Mouse (Mus musculus) heart, embryonic 14.5 days (tissue): ENCODE data around the gene Fam49a. TPM values are rescaled to one million over a fixed set of nuclear protein-coding genes. Genes with fewer than 3 reads are reported as not detected.
"Not testable (repeated sequence)": the region's sequence is repeated elsewhere in the genome, so short reads cannot be mapped to it uniquely, and the experiment has no call there.

Experiments used
- ATAC-seq: fragments of 200-750 bp; cut with Nextera tagmentation; 2 replicates; pipeline ENCODE4 v1.8.0; 2017; ENCODE audit warnings: low read depth, moderate TSS enrichment; ENCODE audit not compliant: insufficient number of reproducible peaks, insufficient read depth, low FRiP score
- H3K27ac ChIP-seq, 2 experiments: fragments of 200-500 bp in 1 of 2; fragments of 300-500 bp in 1 of 2; sonication (generic) in 1 of 2; replicated peaks in 1 of 2; 2 replicates each; pipeline ENCODE4 v1.5.1; 2012 to 2014; ENCODE audit warnings: low read depth in 2 of 2, low read length in 2 of 2, control low read depth in 1 of 2, mild to moderate bottlenecking in 1 of 2, mixed read lengths in 1 of 2; ENCODE audit not compliant: control insufficient read depth in 1 of 2, insufficient read depth in 1 of 2
- H3K27me3 ChIP-seq: fragments of 300-500 bp; sonication (generic); 2 replicates; pipeline ENCODE4 v1.6.1; 2014; ENCODE audit warnings: mild to moderate bottlenecking, low read length, control low read depth; ENCODE audit not compliant: control insufficient read depth, insufficient read depth
- H3K36me3 ChIP-seq: fragments of 300-500 bp; sonication (generic); 2 replicates; pipeline ENCODE4 v1.6.1; 2014; ENCODE audit warnings: mild to moderate bottlenecking, control low read depth, low read length, mixed read lengths; ENCODE audit not compliant: control insufficient read depth, insufficient read depth
- H3K4me1 ChIP-seq, 2 experiments: fragments of 200-500 bp in 1 of 2; fragments of 300-500 bp in 1 of 2; sonication (generic) in 1 of 2; 2 replicates each; pipeline ENCODE4 v1.6.1; 2012 to 2014; ENCODE audit warnings: low read length in 2 of 2, control low read depth in 1 of 2, mixed read lengths in 1 of 2; ENCODE audit not compliant: control insufficient read depth in 2 of 2, insufficient read depth in 2 of 2
- H3K4me2 ChIP-seq: fragments of 300-500 bp; sonication (generic); 2 replicates; pipeline ENCODE4 v1.6.1; 2014; ENCODE audit warnings: mild to moderate bottlenecking, low read length
- H3K4me3 ChIP-seq, 2 experiments: fragments of 200-500 bp in 1 of 2; fragments of 300-500 bp in 1 of 2; sonication (generic) in 1 of 2; 2 replicates each; pipeline ENCODE4 v1.5.1; 2012 to 2014; ENCODE audit warnings: low read length in 2 of 2, mild to moderate bottlenecking in 2 of 2, control low read depth in 1 of 2, low read depth in 1 of 2, moderate library complexity in 1 of 2; ENCODE audit not compliant: control insufficient read depth in 1 of 2, insufficient read depth in 1 of 2
- H3K9ac ChIP-seq: fragments of 300-500 bp; sonication (generic); 2 replicates; pipeline ENCODE4 v1.6.1; 2014; ENCODE audit warnings: mild to moderate bottlenecking, low read length
- H3K9me3 ChIP-seq: fragments of 300-500 bp; sonication (generic); 2 replicates; pipeline ENCODE4 v1.6.1; 2016; ENCODE audit warnings: low read length, control low read depth; ENCODE audit not compliant: control insufficient read depth
- WGBS: fragments of 180-500 bp; shearing (Covaris S2); extraction: QIAGEN DNeasy Blood & Tissue Kit; methylation state at CpG from one replicate; pipeline ENCODE4 v1.1.7; 2014; 5-methylcytosine and 5-hydroxymethylcytosine counted together
- polyA plus RNA-seq: library from polyadenylated mRNA; unstranded; fragments of >200 nt; fragmentation: Nextera tagmentation; extraction: Ambion mirVana; gene quantifications from 2 replicates; pipeline ENCODE4 v1.2.1, GENCODE M21; 2014

Gene Fam49a
- polyA plus RNA-seq, 1 experiment from 2014 or later = 40.5 TPM

DNA sequence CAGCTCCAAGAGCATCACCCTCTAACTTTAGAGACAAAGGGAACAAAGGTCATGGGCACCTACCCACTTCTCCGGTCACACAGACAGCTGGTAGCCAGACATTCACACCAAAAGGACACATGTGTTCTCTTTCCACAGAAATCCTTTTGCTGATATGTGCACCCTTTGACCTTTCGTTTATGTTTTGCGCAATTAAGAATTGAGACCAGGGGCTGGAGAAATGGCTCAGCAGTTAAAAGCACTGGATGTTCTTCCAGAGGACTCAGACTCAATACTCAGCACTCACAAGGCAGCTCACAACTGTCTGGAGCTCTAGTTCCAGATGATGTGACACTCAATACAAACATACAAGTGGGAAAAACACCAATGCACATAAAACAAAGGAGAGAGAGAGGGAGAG, 34.3 kb upstream of the Fam49a start:
- no peaks in the 10 kb centered on the region for H3K9me3 ChIP-seq
- no peaks in the 10 kb centered on the region for H3K36me3 ChIP-seq
- no peaks in the 10 kb centered on the region for H3K4me1 ChIP-seq
- H3K27ac ChIP-seq = no peak overlapping the region
- no peak for ATAC-seq
- H3K27me3 ChIP-seq = no peaks in the 10 kb centered on the region
- WGBS = 89% methylated on average over 3 of the region's 3 CpGs
- H3K4me2 ChIP-seq = no peak overlapping the region
- H3K9ac ChIP-seq = no peak overlapping the region
- no peak overlapping the region for H3K4me3 ChIP-seq

DNA sequence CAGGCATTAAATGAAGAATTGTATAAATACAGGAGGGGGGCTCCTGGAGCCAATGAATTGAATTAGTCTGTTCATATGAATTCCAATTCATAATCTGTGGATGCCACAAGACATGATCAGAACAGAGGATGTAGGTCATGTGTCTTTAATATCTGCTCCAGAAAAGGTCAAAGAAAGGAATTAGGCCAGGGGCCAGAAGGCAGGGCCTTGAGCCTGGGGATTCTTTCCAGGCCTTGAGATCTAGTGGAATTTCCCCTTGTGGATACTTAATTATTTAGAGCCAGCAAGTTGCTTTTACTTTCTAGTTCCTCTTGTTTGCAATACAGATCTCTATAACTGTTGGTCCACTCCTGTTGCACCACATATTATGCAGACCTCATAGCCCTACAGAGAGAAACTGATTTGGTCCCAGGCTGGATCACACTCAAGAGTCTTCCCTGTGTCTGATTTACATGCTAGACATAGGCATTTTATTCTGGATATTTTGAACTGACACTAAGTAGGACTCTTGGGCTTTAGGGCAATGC, 31.8 kb upstream of the Fam49a start:
- no peak overlapping the region for H3K9ac ChIP-seq
- H3K4me2 ChIP-seq = no peak overlapping the region
- no peak overlapping the region for H3K27ac ChIP-seq
- H3K27me3 ChIP-seq = no peaks in the 10 kb centered on the region
- H3K4me1 ChIP-seq = no peaks in the 10 kb centered on the region
- no peak for ATAC-seq
- H3K9me3 ChIP-seq = no peaks in the 10 kb centered on the region
- no peaks in the 10 kb centered on the region for H3K36me3 ChIP-seq
- no peak overlapping the region for H3K4me3 ChIP-seq

DNA sequence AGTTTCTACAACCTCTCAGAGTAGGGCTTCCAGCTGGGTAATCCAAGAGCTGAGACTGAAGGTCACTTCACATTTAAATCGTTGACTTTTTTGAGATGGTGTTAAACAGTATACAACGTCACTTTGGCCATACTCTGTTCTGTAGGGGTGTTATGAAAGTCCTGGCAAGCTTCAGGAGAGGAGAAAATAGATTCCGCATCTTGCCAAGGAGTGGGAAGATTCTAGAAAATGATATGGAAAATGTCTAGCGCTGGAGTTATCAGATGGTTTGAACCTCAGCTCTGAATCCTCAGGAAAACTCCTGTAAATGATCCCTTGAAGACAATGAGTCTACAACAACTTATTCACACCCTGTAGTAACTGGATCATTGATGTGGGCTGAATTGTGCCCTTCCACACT, 29.8 kb upstream of the Fam49a start:
- Histone ChIP-seq H3K9me3 (no peaks in the 10 kb centered on the region), H3K4me1 (no peaks in the 10 kb centered on the region), H3K36me3 (no peaks in the 10 kb centered on the region), H3K9ac (no peak overlapping the region), H3K27me3 (no peaks in the 10 kb centered on the region), H3K27ac (no peak overlapping the region), H3K4me3 (no peak overlapping the region), H3K4me2 (no peak overlapping the region)
- WGBS = 79% methylated on average over 4 of the region's 4 CpGs
- ATAC-seq = no peak

DNA sequence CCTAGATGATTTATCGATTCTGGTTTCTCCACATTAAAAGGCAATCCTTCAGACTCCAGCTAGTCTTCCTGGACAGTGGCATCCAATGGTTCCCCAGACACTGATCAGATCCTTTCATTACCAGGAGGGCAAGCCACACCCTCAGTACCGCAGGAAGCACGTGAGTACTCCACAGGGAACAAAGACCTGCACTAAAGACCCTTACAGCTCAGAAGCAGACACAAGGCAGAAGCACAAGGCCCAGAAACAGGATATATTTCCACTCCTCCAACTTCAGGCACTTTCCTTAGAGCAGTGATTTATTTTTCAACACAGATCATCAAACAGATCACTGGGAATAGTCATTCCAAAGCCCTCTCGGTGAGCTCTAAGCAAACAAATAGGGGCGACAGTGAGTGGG, 25.0 kb upstream of the Fam49a start:
- Histone ChIP-seq H3K4me1 (no peaks in the 10 kb centered on the region), H3K4me3 (no peak overlapping the region), H3K9ac (no peak overlapping the region), H3K36me3 (no peaks in the 10 kb centered on the region), H3K4me2 (no peak overlapping the region), H3K27me3 (no peaks in the 10 kb centered on the region), H3K9me3 (no peaks in the 10 kb centered on the region), H3K27ac (no peak overlapping the region)
- ATAC-seq = no peak
- 55% methylated on average over 5 of the region's 5 CpGs for WGBS

DNA sequence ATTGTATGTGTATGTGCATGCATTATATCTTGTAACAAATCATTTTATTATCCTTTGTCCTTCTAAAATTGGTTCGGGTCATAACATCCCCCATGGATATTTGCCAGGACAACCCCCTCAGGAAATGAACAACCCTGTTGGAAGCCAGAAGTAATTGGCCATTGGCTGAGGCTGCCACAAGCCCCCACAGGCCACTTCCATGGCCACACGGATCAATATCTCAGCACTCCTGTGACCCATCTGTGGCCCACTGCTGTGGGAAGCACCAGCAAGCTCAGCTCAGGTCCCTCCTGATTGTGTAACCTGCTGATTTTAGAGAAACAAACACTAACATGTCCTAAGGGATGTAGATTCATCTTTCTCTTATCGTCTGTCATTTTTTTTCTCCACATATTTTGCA, 22.4 kb upstream of the Fam49a start:
- 59% methylated on average over 3 of the region's 3 CpGs for WGBS
- no peaks in the 10 kb centered on the region for H3K36me3 ChIP-seq

DNA sequence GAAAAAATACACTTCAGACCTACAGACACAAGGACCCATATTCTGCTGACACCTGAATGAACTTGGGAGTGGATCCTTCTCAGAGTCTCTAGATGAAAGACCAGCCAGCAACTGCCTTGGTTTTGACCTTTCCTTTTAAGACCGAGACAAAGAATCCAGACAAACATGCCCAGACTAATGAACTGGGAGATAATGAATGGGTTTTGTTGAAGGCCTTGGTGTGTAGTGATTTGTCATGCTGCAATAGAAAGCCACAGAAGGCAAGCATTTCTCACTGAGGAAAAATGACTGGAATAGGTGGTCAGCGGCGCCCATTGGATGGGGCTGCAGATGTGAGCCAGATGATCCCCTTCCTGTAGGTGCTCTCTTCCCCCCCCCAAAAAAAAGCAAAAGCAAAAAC, 18.8 kb upstream of the Fam49a start:
- Histone ChIP-seq H3K4me1 (no peaks in the 10 kb centered on the region), H3K4me3 (no peak overlapping the region), H3K36me3 (no peaks in the 10 kb centered on the region), H3K4me2 (no peak overlapping the region), H3K9me3 (no peaks in the 10 kb centered on the region), H3K9ac (no peak overlapping the region), H3K27ac (no peak overlapping the region), H3K27me3 (no peaks in the 10 kb centered on the region)
- 82% methylated on average over 3 of the region's 3 CpGs for whole genome bisulfite sequencing
- no peak for ATAC-seq

More for the DNA sequence above, 22.4 kb upstream of the Fam49a start:
- Histone ChIP-seq H3K4me3 (no peak overlapping the region), H3K27me3 (no peaks in the 10 kb centered on the region), H3K4me1 (no peaks in the 10 kb centered on the region), H3K27ac (no peak overlapping the region), H3K4me2 (no peak overlapping the region), H3K9ac (no peak overlapping the region), H3K9me3 (no peaks in the 10 kb centered on the region)
- no peak for ATAC-seq

DNA sequence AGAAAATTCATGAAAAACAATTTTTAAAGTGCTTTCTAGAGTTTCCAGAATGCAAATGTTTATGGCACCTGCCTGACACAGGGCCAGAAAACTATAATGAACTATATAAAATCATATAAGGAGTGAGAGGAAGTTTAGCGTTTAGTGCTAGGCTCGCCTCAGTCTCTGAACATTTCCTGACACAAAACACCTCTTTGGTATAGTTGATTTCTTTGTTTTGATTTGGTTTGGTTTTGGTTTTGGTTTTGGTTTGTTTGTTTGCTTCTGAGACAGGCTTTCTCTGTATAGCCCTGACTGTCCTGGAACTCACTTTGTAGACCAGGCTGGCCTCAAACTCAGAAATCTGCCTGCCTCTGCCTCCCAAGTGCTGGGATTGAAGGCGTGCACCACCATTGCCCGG, 14.9 kb upstream of the Fam49a start:
- H3K36me3 ChIP-seq, H3K4me2 ChIP-seq, H3K27ac ChIP-seq, H3K27me3 ChIP-seq, H3K9ac ChIP-seq, ATAC-seq, H3K9me3 ChIP-seq, H3K4me1 ChIP-seq, H3K4me3 ChIP-seq: not testable (repeated sequence)
- 87% methylated on average over 4 of the region's 4 CpGs for WGBS

DNA sequence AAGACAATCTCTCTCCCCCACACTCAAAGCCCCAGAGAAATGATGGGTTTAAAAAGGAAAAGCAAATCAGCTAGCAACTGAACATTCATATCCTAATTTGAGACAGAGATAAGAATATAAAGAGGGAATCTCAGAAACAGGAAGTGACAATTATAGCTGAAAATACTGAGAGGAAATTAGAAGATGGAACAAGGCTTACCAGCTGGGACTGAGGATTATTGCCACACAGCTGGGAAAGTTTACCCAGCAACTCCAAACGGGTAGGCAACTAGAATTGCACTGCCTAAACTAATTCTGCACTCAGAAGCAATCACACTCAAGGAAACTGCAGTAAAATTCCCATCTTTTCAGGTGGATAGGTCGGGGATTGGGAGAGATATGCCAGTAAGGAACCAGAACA, 12.4 kb upstream of the Fam49a start:
- H3K4me1 ChIP-seq = peaks cover 2 to 10% of the 10 kb centered on the region in 2 experiments; a peak in 3 of 4 replicates
- H3K4me2 ChIP-seq = no peak overlapping the region
- WGBS = 52% methylated on average over 2 of the region's 2 CpGs
- H3K4me3 ChIP-seq = no peak overlapping the region
- no peaks in the 10 kb centered on the region for H3K27me3 ChIP-seq
- H3K9ac ChIP-seq = no peak overlapping the region
- no peaks in the 10 kb centered on the region for H3K36me3 ChIP-seq
- H3K27ac ChIP-seq = no peak overlapping the region
- no peak for ATAC-seq
- H3K9me3 ChIP-seq = no peaks in the 10 kb centered on the region
